Mouse (Mus musculus) macrophage (primary cell): ENCODE results near the gene Nt5dc3. TPM values are rescaled to one million over a fixed set of nuclear protein-coding genes. Genes with fewer than 3 reads are reported as not detected.
A peak's percentile ranks its signal among the peaks of the same experiment; 100 is the strongest.

Experiments used
- H3K27ac ChIP-seq: fragments of 350-480 bp; formaldehyde crosslinking; 2 replicates; pipeline ENCODE4 v1.9.0; 2021
- H3K36me3 ChIP-seq: fragments of 350-480 bp; formaldehyde crosslinking; 2 replicates; pipeline ENCODE4 v1.9.0; 2021; ENCODE audit errors: inconsistent target
- H3K4me3 ChIP-seq: fragments of 350-480 bp; formaldehyde crosslinking; 2 replicates; pipeline ENCODE4 v1.9.0; 2021; ENCODE audit errors: inconsistent target
- H3K79me2 ChIP-seq: fragments of 350-480 bp; formaldehyde crosslinking; 2 replicates; pipeline ENCODE4 v1.9.0; 2021; ENCODE audit errors: inconsistent target
- WGBS: methylation state at CpG from one replicate; pipeline ENCODE4 v1.1.7; 2026; ENCODE audit warnings: inconsistent platforms; ENCODE audit not compliant: missing documents; 5-methylcytosine and 5-hydroxymethylcytosine counted together
- polyA plus RNA-seq: library from polyadenylated mRNA; stranded (reverse); fragments of 250-400 nt; gene quantifications from 3 replicates; pipeline ENCODE4 v1.2.4, GENCODE M21; 2018; ENCODE audit warnings: inconsistent platforms

The Nt5dc3 gene
- polyA plus RNA-seq, 1 experiment from 2014 or later = 13.6 TPM

- H3K36me3 ChIP-seq = no peaks in the 10 kb centered on the region
- H3K4me3 ChIP-seq = no peak overlapping the region
- no peaks in the 10 kb centered on the region for H3K79me2 ChIP-seq
- H3K27ac ChIP-seq = no peak overlapping the region
- WGBS = 93% methylated on average over 3 of the region's 3 CpGs
Measured at GRCm38 (mm10) chr10:86853433-86853832, 74.6 kb downstream of the Nt5dc3 start.

GRCm38 (mm10) chr10:86860396-86860795 is 81.6 kb downstream of the Nt5dc3 start:
- 78% methylated on average over 3 of the region's 4 CpGs for WGBS
- no peaks in the 10 kb centered on the region for H3K36me3 ChIP-seq
- H3K79me2 ChIP-seq = no peaks in the 10 kb centered on the region
- no peak overlapping the region for H3K27ac ChIP-seq
- no peak overlapping the region for H3K4me3 ChIP-seq

GRCm38 (mm10) chr10:86862496-86862895 is 83.7 kb downstream of the Nt5dc3 start:
- no peaks in the 10 kb centered on the region for H3K79me2 ChIP-seq
- H3K36me3 ChIP-seq = no peaks in the 10 kb centered on the region
- 88% methylated on average over 6 of the region's 6 CpGs for WGBS
- H3K4me3 ChIP-seq = no peak overlapping the region
- no peak overlapping the region for H3K27ac ChIP-seq

- Histone ChIP-seq H3K79me2 (no peaks in the 10 kb centered on the region), H3K36me3 (no peaks in the 10 kb centered on the region), H3K4me3 (no peak overlapping the region), H3K27ac (no peak overlapping the region)
- 93% methylated on average over 6 of the region's 6 CpGs for WGBS
Measured at GRCm38 (mm10) chr10:86863429-86863828, 84.6 kb downstream of the Nt5dc3 start.

GRCm38 (mm10) chr10:86872121-86872520 is 93.3 kb downstream of the Nt5dc3 start:
- 85% methylated on average over 7 of the region's 7 CpGs for WGBS
- no peak overlapping the region for H3K4me3 ChIP-seq
- no peaks in the 10 kb centered on the region for H3K79me2 ChIP-seq
- no peaks in the 10 kb centered on the region for H3K36me3 ChIP-seq
- no peak overlapping the region for H3K27ac ChIP-seq

GRCm38 (mm10) chr10:86872591-86872990 is 93.8 kb downstream of the Nt5dc3 start:
- no peak overlapping the region for H3K4me3 ChIP-seq
- H3K79me2 ChIP-seq = no peaks in the 10 kb centered on the region
- WGBS = 84% methylated on average over 5 of the region's 5 CpGs
- no peaks in the 10 kb centered on the region for H3K36me3 ChIP-seq
- no peak overlapping the region for H3K27ac ChIP-seq

GRCm38 (mm10) chr10:86878721-86879120 is 99.9 kb downstream of the Nt5dc3 start:
- Histone ChIP-seq H3K79me2 (no peaks in the 10 kb centered on the region), H3K27ac (no peak overlapping the region), H3K4me3 (no peak overlapping the region), H3K36me3 (no peaks in the 10 kb centered on the region)
- 88% methylated on average over 7 of the region's 7 CpGs for WGBS

GRCm38 (mm10) chr10:86880071-86880806 is 101.4 kb downstream of the Nt5dc3 start:
- no peak overlapping the region for H3K27ac ChIP-seq
- H3K79me2 ChIP-seq = no peaks in the 10 kb centered on the region
- H3K36me3 ChIP-seq = no peaks in the 10 kb centered on the region
- no peak overlapping the region for H3K4me3 ChIP-seq
- WGBS = 87% methylated on average over 4 of the region's 5 CpGs

- no peaks in the 10 kb centered on the region for H3K79me2 ChIP-seq
- H3K27ac ChIP-seq = peak overlapping the region; percentile 27; the same call in 1 of the 2 replicates
- no peak overlapping the region for H3K4me3 ChIP-seq
- no peaks in the 10 kb centered on the region for H3K36me3 ChIP-seq
Measured at GRCm38 (mm10) chr10:86881448-86881847, 102.6 kb downstream of the Nt5dc3 start.

- Histone ChIP-seq H3K4me3 (no peak overlapping the region), H3K36me3 (no peaks in the 10 kb centered on the region), H3K79me2 (no peaks in the 10 kb centered on the region), H3K27ac (peak overlapping the region; percentile 89)
- WGBS = 100% methylated on average over 1 of the region's 1 CpGs
Measured at GRCm38 (mm10) chr10:86886434-86886833, 107.6 kb downstream of the Nt5dc3 start.

Other genes with a start within 250 kb of the Nt5dc3 start
- gene Hsp90b1, start 73.5 kb upstream of the Nt5dc3 start, polyA plus RNA-seq = 461 to 1,299 TPM (median 580 TPM) in 3 replicates
- gene Ttc41, start 73.2 kb upstream of the Nt5dc3 start, polyA plus RNA-seq = 0.20 to 0.50 TPM (median 0.33 TPM) in 3 replicates
- 1.0 TPM in 1 of 3 replicates, not detected in the others for gene Gm49358, start 15.0 kb upstream of the Nt5dc3 start, polyA plus RNA-seq
- gene Stab2, start 229.0 kb downstream of the Nt5dc3 start, polyA plus RNA-seq = 15.9 to 85.0 TPM (median 25.5 TPM) in 3 replicates